Mouse (Mus musculus) adrenal gland, adult (tissue): ENCODE results near the gene Zfhx3.
"Not testable (repeated sequence)": the region's sequence is repeated elsewhere in the genome, so short reads cannot be mapped to it uniquely, and the experiment has no call there.

Experiments used
- DNase-seq, 2 experiments: peaks; one replicate each; pipeline ENCODE4 v3.0.0; 2022 to 2023; ENCODE audit warnings: low spot score in 1 of 2; ENCODE audit not compliant: inconsistent age in 2 of 2

Gene Zfhx3

DNA sequence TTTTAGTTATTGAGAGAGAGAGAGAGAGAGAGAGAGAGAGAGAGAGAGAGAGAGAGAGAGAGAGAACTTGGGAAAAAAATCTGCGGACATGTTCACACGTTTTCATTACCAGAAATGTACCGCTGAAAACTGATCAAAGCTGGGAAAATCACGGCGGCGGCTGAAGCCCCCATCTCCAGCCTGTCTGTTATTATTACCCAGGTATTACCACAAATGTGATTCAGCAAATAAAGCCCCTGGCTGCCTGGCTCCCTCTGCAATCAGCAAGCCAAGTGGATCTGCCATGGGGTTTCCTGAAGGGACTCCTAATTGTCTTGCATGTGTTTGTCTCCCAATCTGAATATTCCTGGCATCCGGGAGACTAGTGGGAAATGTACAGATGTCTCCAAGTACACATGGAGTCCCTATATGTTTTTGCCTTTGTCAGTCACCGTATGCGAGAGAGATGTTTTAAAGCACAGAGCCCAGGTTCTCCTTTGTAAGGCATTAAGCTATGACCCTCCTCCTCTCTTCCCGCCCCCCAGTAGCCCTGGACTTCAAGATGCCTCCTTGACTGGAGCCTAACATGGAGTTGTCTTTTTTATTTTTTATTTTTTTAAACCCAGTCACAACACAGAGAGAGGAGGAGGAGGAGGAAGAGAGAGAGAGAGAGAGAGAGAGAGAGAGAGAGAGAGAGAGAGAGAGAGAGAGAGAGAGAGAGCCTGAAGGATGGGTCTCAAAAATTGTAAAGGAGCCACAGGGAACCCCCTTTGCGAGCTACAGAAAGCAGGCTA, at the start of gene Zfhx3:
Gene Zfhx3, plus strand, starts transcription at position 723 of the 773 bp plus-strand sequence.
- DNase-seq, result peak in 1 of 2 experiments; percentile 28

DNA sequence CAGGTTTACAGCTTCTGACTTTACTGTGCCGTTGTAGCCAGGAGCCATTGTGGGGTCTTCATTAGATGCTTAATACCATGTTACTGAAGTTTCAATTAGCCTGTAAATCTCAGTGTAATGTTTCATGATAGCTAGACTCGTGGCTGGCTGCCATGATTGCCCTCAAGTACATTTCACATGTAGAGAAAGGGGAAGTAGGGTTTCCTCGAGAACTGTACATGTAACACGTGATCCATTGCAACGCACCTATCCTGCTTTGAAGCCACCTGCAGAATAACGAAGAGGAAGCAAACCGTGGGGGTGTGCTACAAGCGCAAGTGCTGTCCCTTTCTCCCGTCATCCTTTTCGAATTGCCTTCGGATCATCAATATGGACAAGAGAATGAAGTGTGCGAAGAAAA, 23.5 kb upstream of the Zfhx3 start:
- no peak for DNase-seq

DNA sequence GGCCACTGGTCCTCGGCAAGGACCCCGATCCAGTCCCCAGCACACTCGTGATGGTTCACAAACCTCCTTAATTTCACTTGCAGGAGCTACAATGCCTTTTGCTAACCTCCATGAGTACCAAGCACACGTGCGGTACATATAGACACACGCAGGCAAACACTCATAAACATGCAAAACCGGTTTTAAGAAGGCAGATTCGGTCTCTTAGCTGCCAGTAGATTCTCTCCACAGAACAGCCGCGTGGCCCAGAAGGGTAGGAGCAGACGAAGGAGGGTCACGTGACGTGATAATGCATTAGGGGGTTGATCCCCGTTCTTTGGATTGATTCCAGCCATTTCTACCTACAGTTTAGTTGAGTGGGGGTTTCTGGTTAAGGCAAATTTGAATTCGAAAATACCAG, 16.3 kb upstream of the Zfhx3 start:
- no peak for DNase-seq

DNA sequence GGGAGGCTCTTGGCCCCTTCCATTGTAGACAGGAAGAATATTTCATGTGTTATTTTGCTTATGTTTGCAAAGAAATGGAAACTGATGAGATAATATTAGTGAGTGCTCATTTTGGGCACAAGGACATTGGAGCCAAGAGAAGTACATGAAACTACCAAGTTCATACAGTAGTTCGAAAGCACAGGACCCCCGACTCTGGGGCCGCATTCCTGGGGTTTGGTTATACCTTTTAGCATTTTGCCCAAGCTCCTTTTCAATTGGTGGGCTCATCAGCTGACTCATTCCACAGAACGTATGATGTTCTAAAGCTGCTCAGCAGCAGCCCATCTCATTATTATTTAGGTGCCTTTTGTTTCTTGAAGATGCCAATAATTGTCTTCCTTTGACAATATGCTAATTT, 5.7 kb upstream of the Zfhx3 start:
- DNase-seq, result no peak

DNA sequence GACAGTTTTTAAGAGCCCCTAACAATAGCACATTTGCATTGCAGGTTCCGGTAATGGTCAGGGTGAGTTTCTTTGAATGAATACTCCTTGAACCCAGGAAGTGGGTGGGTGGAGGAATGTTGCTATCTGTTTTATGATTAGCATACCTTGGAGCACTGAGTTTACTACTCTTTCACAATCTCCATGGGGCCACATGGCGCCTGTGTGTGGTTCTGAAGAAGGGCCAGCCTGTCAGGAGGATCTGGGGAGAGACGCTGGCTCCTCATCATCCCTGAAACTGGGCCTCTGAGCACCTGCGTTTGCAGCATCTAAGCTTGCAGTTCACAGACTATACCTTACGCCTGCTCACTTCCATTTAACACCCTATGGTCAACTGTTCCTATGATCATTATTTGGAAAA, 4.2 kb upstream of the Zfhx3 start:
- not testable (repeated sequence) for DNase-seq

DNA sequence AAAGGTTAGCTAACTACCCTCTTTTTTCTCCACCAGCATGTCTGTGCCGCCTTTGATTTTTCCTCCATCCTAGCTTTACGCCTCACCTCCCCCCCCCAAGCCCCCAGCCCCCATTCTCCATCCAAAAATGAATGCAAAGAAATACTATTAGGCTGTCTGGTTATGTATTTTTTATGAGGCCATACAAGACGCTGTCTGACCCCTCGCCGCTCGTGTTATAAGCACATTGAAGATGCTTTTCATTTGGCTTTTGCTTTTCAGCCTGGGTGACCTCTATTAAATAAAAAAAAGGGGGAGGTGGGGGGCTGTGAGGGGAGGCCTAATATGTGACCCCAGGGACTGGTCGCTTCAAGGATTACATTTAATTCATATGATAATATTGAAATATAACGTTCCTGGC, 2.3 kb upstream of the Zfhx3 start:
- no peak for DNase-seq

DNA sequence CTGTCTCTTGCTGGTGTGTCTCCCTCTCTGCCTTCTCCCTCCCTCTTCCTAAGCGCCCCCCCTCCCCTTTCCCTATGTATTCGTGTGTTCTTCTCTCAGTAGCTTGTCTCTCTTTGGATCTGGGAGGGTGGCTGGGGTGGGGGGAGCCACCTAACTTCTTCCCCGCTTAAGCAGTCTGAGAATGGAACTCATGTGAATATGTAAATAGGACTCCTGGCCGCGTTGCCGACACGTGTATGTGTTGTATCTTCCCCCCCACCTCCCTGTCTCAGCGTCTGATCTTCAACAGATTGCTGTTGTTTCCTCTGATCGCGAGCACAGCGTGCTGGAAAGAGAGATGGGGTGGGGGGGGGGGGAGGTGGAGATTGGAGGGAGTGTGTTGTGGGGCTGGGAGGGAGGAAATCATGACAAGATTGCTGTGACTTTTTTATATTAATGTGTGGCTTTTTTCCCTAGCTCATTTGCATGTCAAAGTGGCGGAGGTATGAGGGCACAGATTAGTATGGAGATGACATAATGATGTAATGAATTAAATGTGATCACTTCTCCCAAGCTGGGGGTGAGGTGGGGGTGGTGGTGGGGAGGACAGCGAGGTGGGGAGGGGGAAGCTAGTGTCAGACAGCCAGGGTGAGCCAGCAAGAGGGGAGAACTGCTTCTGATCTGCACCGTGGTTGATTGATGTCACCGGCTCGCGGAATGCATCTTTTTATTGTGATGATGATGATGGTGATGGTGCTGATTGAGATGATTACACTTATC, 487 bp downstream of the Zfhx3 start:
- peak in 1 of 2 experiments; percentile 46 for DNase-seq

DNA sequence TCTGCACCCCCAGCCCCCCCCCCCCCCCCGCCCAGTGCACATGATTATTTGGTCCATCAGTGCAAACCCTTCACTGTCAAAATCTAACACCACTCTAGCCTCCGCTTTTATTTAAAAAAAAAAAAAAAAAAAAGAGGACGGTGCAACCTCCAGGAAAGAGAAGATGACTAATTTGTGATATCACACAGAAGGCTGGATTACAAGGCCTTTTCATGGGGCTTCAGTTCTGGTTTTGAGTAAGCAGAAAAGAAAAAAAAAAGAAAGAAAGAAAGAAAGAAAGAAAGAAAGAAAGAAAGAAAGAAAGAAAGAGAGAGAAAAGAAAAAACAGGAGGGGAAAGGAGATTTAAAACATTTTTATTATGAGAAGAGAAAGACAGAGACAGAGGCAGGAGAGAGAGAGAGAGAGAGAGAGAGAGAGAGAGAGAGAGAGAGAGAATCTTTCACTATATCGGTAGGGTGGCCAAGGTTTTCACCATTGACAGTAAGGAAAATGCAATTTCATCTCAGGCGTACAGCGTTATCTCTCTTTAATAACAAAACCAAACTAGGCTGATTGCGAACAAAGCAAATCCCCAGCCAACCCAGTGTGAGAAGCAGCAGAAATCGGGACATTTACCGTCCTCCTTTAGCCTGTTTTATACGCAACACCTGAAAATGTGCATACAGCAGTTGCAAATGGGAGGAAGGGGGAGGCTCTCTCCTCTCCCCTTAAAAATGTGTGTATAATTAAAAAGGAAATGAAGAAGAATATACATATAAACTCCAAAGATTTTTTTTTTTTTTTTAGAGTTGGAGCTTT, 1.3 kb downstream of the Zfhx3 start:
- peak in 1 of 2 experiments; percentile 41 for DNase-seq

DNA sequence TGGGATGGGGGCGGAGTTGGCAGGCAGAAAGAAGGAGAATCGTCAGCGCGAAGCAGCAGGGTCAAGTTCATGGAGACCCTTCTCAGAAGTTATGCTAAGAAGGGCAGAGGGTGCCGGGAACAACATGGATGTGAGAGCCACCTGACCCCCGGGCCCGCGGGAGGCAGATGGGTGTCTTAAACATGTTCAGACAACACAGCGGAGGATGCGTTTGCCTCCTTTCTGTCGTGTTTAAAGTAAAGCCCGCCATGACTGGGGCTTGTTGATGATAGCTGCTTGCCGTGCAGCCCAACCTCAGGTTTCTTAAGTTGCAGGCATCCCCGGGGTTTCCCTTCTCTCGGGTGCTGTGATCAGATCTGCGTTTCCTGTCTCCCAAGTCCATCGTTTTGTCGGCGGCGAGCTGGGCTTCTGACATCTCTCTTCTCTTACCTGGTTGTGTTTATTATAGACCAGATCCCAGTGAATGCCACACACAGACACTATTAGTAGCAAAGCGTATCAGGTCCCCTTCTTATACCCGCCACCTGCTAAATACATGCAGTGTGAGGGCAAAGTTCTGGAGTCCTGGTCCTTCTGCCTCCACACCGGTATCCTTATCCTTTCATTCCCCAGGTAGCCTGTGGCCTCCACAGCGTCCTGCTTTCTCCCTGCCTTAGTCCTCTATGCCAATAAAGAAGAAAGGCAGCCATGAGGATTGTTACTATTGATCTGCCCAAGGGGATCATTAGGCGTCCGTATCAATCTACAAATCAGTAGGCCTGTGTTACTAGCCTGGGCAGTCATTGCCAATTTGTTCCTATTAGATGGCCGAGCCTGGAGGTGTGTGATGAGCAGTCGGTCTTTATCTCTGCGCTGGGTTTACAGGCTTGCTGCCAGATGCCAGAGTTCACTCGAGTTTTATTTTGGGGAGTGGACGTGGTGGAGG, 2.5 kb downstream of the Zfhx3 start:
- DNase-seq, result peak; percentile 12 to 57

DNA sequence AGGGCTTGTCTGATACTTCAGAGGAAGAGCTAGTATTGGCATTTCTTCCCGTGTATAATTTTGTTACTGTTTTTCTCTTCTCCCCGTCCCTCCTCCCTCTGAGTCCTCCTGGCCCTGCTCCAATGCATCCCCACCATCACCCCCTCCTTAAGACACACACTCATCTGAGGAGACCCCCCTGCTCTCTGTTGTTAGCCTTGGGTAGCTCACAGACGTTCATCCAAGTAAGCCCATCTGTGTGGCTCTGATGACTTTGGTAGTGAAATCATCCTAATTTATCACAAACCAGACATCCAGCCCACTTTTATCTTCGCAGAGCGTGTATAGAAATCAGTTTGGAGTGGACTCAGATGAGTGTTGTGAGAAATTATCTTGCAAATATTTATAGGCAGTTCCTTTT, 4.4 kb downstream of the Zfhx3 start:
- no peak for DNase-seq

DNA sequence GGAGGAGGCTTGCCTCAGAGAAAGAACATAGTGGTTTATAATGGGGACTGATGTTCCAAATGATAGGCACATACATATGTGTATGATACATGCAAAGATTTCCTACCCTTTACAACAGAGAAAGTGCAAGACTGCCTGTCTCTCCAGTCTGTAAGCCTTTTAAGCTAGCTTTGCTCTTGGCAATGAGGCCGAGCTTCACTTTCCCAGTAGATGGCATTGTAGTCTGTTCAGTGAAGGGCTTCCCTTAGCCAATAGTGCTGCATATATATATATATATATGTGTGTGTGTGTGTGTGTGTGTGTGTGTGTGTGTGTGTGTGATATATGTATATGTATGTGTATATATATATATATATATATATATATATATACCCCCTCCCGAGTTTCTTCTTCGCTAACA, 13.4 kb downstream of the Zfhx3 start:
- peak; percentile 33 to 65 for DNase-seq

DNA sequence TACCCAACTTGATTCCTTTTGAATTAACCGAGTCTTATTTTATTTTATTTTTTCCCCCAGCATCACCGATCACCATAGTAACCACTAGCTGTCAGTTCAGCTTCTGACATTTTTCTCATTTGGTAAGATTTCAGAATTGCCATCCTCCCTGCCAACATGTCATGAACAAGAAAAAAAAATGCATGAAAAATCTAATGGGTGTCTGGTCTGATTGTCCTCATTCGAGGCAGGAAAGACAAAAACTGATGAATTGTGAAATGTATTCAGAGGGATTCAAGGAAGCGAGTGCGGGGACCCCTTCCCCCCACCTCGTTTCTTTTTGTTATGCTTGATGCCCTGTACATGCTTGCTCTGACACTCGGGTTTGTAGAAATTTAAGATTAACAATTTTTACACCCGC, 15.1 kb downstream of the Zfhx3 start:
- DNase-seq, result no peak

DNA sequence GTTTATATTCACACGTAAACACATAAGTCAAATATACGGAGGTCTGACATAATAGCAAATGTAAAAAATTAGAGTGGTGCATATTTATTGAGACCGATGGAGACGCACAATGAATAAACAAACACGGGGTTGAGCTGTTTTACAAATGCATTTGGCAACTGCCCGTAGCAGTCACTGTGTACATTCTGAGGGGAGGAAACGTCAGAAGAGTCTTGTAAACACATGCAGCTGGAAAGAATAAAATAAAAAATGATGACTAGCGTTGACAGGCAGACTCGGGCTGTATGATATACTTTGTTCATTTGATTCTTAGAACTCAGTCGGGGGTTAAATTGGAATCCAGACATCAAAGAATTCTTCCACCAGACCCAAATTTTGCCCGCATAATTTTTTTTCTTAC, 18.0 kb downstream of the Zfhx3 start:
- no peak for DNase-seq

DNA sequence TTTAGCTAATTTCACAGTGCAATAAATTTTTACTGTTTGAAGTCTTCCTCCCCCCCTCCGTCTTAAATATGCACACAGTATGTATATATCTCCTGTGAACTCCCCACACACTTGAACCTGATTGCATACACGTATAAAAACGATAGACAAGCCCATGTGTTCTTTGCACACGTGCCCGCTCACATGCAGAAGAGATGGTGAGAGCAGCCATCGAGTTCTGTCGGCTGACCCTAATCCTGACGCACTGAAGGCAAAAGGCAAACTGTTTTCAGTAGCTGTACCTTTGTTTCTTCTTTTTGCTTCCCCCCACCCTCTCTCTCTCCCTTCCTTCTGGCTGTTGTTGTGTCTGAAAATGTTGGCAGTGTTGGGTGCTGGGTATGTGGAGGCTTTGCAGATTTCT, 18.4 kb downstream of the Zfhx3 start:
- DNase-seq, result peak; percentile 21 to 53

DNA sequence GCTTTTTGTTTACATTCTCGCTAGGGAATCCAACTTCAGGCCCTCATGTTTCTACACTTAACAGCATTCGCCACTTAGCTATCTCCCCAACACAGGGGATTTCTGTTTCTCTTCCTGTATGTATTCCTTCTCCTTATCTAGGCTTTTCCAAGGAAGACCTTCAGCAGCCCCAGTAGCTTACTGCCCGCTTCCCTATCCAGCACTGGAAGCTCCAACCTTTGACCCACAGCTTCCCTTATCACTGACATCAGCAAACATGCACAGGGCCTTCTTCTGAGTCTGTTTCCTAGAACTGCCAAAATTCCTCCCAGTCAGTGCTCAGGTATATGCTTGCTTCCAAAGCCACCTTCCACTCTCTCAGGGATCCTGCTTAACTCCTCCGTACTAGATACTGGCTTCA, 29.8 kb downstream of the Zfhx3 start:
- DNase-seq, result no peak

DNA sequence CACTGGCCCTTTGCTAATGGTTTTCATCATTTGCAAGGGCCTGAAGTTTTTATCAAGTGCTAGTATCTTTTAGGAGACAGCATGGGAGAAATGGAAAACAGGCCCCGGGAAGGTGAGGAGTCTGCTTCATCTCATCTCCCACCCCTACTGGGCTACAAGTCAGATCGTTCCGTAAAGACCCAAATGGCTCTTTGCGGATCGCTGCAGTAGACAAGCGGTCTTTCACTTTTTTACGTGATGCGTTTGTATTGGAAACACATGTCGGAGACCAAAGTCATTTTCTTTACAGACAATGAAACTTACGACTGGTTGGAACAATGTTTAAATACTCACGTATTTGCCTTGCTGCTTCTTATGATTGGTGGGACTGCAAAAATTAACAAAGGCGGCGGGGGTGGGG, 32.0 kb downstream of the Zfhx3 start:
- DNase-seq, result no peak

DNA sequence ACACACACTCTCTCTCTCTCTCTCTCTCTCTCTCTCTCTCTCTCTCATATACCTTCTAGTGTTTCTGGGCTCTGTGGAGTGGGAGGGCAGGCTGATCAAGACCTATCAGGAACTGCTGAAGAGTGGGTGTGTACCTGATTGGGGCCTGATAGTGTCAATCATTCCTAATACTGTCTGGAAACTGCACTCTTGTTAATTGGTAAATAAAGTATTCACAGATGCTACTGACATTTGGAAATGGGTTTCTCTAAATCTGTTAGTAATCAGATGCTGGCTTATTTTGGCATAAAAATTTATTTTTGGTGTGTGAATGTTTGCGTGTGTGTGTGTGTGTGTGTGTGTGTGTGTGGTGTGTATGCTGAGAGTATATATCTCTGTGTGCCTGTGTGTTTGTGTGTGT, 35.8 kb downstream of the Zfhx3 start:
- DNase-seq, result no peak

DNA sequence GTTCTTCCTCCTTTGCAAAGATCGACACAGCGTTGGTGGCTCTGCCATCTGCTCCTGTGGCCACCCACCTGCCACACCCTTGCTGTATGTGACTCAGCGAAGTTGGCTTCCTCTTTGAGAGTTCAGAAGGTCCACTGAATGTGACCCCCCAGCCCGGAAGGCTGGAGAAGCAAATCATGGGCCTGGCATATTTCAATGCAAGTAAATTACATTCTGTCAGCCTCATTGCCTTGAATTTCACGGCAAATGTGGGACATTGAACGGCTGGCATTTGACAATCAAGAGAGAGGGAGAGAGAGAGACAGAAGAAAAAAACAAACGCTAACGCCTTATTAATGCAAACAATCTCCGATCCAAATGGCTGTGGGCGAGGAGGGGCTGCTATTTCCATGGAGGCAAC, 38.2 kb downstream of the Zfhx3 start:
- DNase-seq, result no peak

DNA sequence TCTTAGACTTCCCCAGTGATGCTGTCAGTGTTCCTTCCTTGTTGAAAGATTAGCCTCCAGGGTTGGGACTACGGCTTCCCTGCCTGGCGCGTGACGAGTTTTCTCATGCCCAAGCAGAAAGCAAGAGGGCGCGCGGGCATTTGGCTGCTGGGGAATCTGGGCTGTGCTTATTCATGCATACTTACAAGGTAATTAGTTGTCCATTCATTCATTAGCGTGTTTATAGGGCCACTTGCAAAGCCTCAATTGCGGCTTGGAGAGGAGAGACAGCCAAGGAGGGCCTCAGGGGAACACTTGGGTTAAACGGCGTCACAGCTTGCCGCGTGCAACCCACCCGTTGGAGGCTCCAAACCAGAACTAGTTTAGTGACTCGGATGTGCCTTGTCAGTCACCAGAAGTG, 44.2 kb downstream of the Zfhx3 start:
- DNase-seq, result no peak

DNA sequence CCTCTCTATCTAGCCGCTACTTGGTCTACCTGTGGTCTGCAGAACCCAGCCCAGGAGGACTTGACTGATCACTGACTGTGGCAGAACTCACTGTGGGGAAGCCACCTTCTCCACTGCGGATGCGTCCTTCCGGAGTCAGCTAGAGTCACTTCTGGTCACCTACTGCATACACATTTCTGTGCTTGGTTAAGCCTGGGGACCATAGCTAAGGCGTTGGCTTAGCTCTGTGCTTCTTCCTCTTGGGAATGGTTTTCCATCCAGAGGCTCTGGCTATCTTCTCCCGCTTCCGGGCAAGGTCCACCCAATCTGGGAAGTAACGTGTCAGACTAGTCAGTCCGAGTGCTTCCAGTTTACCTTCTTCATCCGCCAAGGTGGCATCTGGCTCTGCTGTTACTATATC, 56.4 kb downstream of the Zfhx3 start:
- DNase-seq, result no peak

DNA sequence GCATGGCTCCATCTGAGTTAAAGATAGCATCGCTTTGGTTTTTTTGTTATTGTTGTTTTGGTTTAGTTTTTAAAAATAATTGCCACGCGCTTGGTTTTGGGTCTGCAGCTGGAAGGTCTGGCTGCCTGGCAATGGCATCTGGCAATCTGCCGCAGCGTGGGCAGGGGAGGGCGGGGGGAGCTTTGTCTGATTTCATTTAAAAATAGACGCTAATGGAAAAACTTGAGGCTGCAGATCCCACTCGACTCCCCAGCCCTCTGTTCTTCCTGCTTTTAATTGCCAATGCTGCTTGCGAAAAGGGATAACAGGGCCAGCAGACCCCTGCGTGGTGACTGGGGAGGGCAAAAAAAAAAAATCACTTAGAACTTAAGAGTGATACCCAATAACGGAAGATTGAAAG, 69.1 kb downstream of the Zfhx3 start:
- peak; percentile 34 to 65 for DNase-seq
